Mouse (Mus musculus) neural tube, embryonic 13.5 days (tissue): Measurements from ENCODE around the gene Mag. TPM values are rescaled to one million over a fixed set of nuclear protein-coding genes. Genes with fewer than 3 reads are reported as not detected.

Source experiments
- ATAC-seq: fragments of 200-750 bp; cut with Nextera tagmentation; 2 replicates; pipeline ENCODE4 v1.8.0; 2017; ENCODE audit warnings: low read depth, mild to moderate bottlenecking, moderate TSS enrichment, moderate library complexity
- H3K27ac ChIP-seq: fragments of 300-500 bp; sonication (generic); replicated peaks from 2 replicates; pipeline ENCODE4 v1.5.1; 2015; ENCODE audit warnings: moderate library complexity, mild to moderate bottlenecking, inconsistent platforms
- H3K27me3 ChIP-seq: fragments of 300-500 bp; sonication (generic); 2 replicates; pipeline ENCODE4 v1.6.1; 2015; ENCODE audit warnings: mild to moderate bottlenecking, inconsistent platforms
- H3K36me3 ChIP-seq: fragments of 300-500 bp; sonication (generic); 2 replicates; pipeline ENCODE4 v1.6.1; 2015; ENCODE audit warnings: mild to moderate bottlenecking, inconsistent platforms
- H3K4me1 ChIP-seq: fragments of 300-500 bp; sonication (generic); replicated peaks from 2 replicates; pipeline ENCODE4 v1.6.1; 2015; ENCODE audit warnings: inconsistent platforms
- H3K4me2 ChIP-seq: fragments of 300-500 bp; sonication (generic); 2 replicates; pipeline ENCODE4 v1.6.1; 2015; ENCODE audit warnings: inconsistent platforms, mild to moderate bottlenecking, moderate library complexity
- H3K4me3 ChIP-seq: fragments of 300-500 bp; sonication (generic); 2 replicates; pipeline ENCODE4 v1.5.1; 2015; ENCODE audit warnings: mild to moderate bottlenecking, inconsistent platforms
- H3K9ac ChIP-seq: fragments of 300-500 bp; sonication (generic); 2 replicates; pipeline ENCODE4 v1.6.1; 2015; ENCODE audit warnings: moderate library complexity, mild to moderate bottlenecking, inconsistent platforms
- H3K9me3 ChIP-seq: fragments of 300-500 bp; sonication (generic); 2 replicates; pipeline ENCODE4 v1.6.1; 2016; ENCODE audit warnings: inconsistent platforms
- WGBS: fragments of 180-500 bp; shearing (Covaris S2); methylation state at CpG from one replicate; pipeline ENCODE4 v1.1.7; 2015; 5-methylcytosine and 5-hydroxymethylcytosine counted together
- polyA plus RNA-seq: library from polyadenylated mRNA; unstranded; fragments of >200 nt; fragmentation: Nextera tagmentation; extraction: Ambion mirVana; gene quantifications from 2 replicates; pipeline ENCODE4 v1.2.1, GENCODE M21; 2015

Mag gene
- 2.6 and 3.1 TPM in 2 replicates for polyA plus RNA-seq

- H3K4me1 ChIP-seq = no peaks in the 10 kb centered on the region
- ATAC-seq = no peak
- no peaks in the 10 kb centered on the region for H3K27me3 ChIP-seq
- no peaks in the 10 kb centered on the region for H3K36me3 ChIP-seq
- WGBS = 80% methylated on average over 8 of the region's 8 CpGs
- H3K27ac ChIP-seq = no peak within 1 kb of the TSS
- no peak within 1 kb of the TSS for H3K4me2 ChIP-seq
- H3K4me3 ChIP-seq = no peak within 1 kb of the TSS
- no peak within 1 kb of the TSS for H3K9ac ChIP-seq
- H3K9me3 ChIP-seq = no peaks in the 10 kb centered on the region
These were observed at the start of gene Mag for GRCm38 (mm10) chr7:30914732-30915131. Gene Mag (minus strand): TSS chr7:30914873.

- Histone ChIP-seq H3K36me3 (peaks cover 3% of the 10 kb centered on the region; the same call in 1 of the 2 replicates), H3K9ac (no peak overlapping the region), H3K27me3 (no peaks in the 10 kb centered on the region), H3K4me2 (no peak overlapping the region), H3K4me3 (no peak overlapping the region), H3K27ac (no peak overlapping the region), H3K4me1 (peaks cover 5% of the 10 kb centered on the region; the same call in 1 of the 2 replicates), H3K9me3 (no peaks in the 10 kb centered on the region)
- WGBS = 88% methylated on average over 7 of the region's 7 CpGs
- ATAC-seq = no peak
These were observed 49.7 kb upstream of the Mag start for GRCm38 (mm10) chr7:30964366-30964765.

- H3K4me2 ChIP-seq = no peak overlapping the region
- H3K4me1 ChIP-seq = peaks cover 20% of the 10 kb centered on the region
- H3K9ac ChIP-seq = no peak overlapping the region
- H3K4me3 ChIP-seq = no peak overlapping the region
- 92% methylated on average over 5 of the region's 5 CpGs for WGBS
- ATAC-seq = no peak
- H3K9me3 ChIP-seq = no peaks in the 10 kb centered on the region
- H3K27me3 ChIP-seq = no peaks in the 10 kb centered on the region
- H3K36me3 ChIP-seq = peaks cover 15% of the 10 kb centered on the region
- H3K27ac ChIP-seq = no peak overlapping the region
These were observed 48.2 kb upstream of the Mag start for GRCm38 (mm10) chr7:30962862-30963261.

GRCm38 (mm10) chr7:30959786-30960349 is 45.2 kb upstream of the Mag start:
- Histone ChIP-seq H3K27ac (no peak overlapping the region), H3K4me1 (peaks cover 31% of the 10 kb centered on the region), H3K4me3 (no peak overlapping the region), H3K4me2 (no peak overlapping the region), H3K36me3 (peaks cover 18% of the 10 kb centered on the region), H3K9me3 (no peaks in the 10 kb centered on the region), H3K27me3 (no peaks in the 10 kb centered on the region), H3K9ac (no peak overlapping the region)
- 82% methylated on average over 6 of the region's 6 CpGs for WGBS
- no peak for ATAC-seq

GRCm38 (mm10) chr7:30958866-30959487 is 44.3 kb upstream of the Mag start:
- H3K27me3 ChIP-seq = no peaks in the 10 kb centered on the region
- H3K4me3 ChIP-seq = no peak overlapping the region
- no peak overlapping the region for H3K27ac ChIP-seq
- peaks cover 34% of the 10 kb centered on the region for H3K4me1 ChIP-seq
- H3K36me3 ChIP-seq = peaks cover 27% of the 10 kb centered on the region
- no peak for ATAC-seq
- WGBS = 95% methylated on average over 9 of the region's 9 CpGs
- H3K9ac ChIP-seq = no peak overlapping the region
- H3K4me2 ChIP-seq = peak overlapping the region; percentile 94
- H3K9me3 ChIP-seq = no peaks in the 10 kb centered on the region

GRCm38 (mm10) chr7:30958109-30958865 is 43.6 kb upstream of the Mag start:
- Histone ChIP-seq H3K27ac (peak overlapping the region; percentile 99), H3K9ac (peak overlapping the region; percentile 100), H3K9me3 (no peaks in the 10 kb centered on the region), H3K4me1 (peaks cover 36% of the 10 kb centered on the region), H3K4me3 (peak overlapping the region; percentile 94), H3K4me2 (peak overlapping the region; percentile 94), H3K27me3 (no peaks in the 10 kb centered on the region), H3K36me3 (peaks cover 34% of the 10 kb centered on the region)
- no peak for ATAC-seq
- WGBS = 70% methylated on average over 28 of the region's 28 CpGs

GRCm38 (mm10) chr7:30957367-30957783 is 42.7 kb upstream of the Mag start:
- Histone ChIP-seq H3K4me3 (peak overlapping the region; percentile 94), H3K9ac (peak overlapping the region; percentile 100), H3K27ac (peak overlapping the region; percentile 99), H3K9me3 (no peaks in the 10 kb centered on the region), H3K36me3 (peaks cover 43% of the 10 kb centered on the region), H3K27me3 (no peaks in the 10 kb centered on the region), H3K4me1 (peaks cover 42% of the 10 kb centered on the region), H3K4me2 (peak overlapping the region; percentile 94)
- WGBS = under 1% methylated on average over 43 of the region's 43 CpGs
- peak; percentile 54 for ATAC-seq

GRCm38 (mm10) chr7:30956756-30957366 is 42.2 kb upstream of the Mag start, which contains the start of gene Usf2:
Gene Usf2 (minus strand): TSS chr7:30956803.
- Histone ChIP-seq H3K27me3 (no peaks in the 10 kb centered on the region), H3K4me2 (peak within 1 kb of the TSS; percentile 94), H3K9ac (peak within 1 kb of the TSS; percentile 100), H3K4me1 (peaks cover 47% of the 10 kb centered on the region), H3K4me3 (peak within 1 kb of the TSS; percentile 94), H3K36me3 (peaks cover 48% of the 10 kb centered on the region), H3K27ac (peak within 1 kb of the TSS; percentile 99), H3K9me3 (no peaks in the 10 kb centered on the region)
- under 1% methylated on average over 44 of the region's 82 CpGs for WGBS
- ATAC-seq = peak; percentile 44

- Histone ChIP-seq H3K4me2 (peak overlapping the region; percentile 94), H3K4me3 (peak overlapping the region; percentile 94), H3K4me1 (peaks cover 47% of the 10 kb centered on the region), H3K9ac (peak overlapping the region; percentile 100), H3K27me3 (no peaks in the 10 kb centered on the region), H3K36me3 (peaks cover 53% of the 10 kb centered on the region), H3K27ac (peak overlapping the region; percentile 99), H3K9me3 (no peaks in the 10 kb centered on the region)
- 1% methylated on average over 32 of the region's 49 CpGs for whole genome bisulfite sequencing
- ATAC-seq = peak; percentile 58
These were observed 41.7 kb upstream of the Mag start for GRCm38 (mm10) chr7:30956357-30956751.

GRCm38 (mm10) chr7:30955584-30956356 is 41.1 kb upstream of the Mag start:
- Histone ChIP-seq H3K4me1 (peaks cover 47% of the 10 kb centered on the region), H3K36me3 (peaks cover 59% of the 10 kb centered on the region), H3K27me3 (no peaks in the 10 kb centered on the region), H3K9ac (peak overlapping the region; percentile 100), H3K4me2 (peak overlapping the region; percentile 94), H3K9me3 (no peaks in the 10 kb centered on the region), H3K27ac (peak overlapping the region; percentile 99), H3K4me3 (peak overlapping the region; percentile 94)
- peak; percentile 73 for ATAC-seq
- under 1% methylated on average over 58 of the region's 64 CpGs for WGBS

- H3K27ac ChIP-seq = no peak overlapping the region
- no peaks in the 10 kb centered on the region for H3K9me3 ChIP-seq
- H3K4me1 ChIP-seq = peaks cover 47% of the 10 kb centered on the region
- H3K36me3 ChIP-seq = peaks cover 66% of the 10 kb centered on the region
- ATAC-seq = no peak
- H3K9ac ChIP-seq = peak overlapping the region; percentile 100
- H3K4me2 ChIP-seq = peak overlapping the region; percentile 94
- WGBS = 75% methylated on average over 12 of the region's 12 CpGs
- no peaks in the 10 kb centered on the region for H3K27me3 ChIP-seq
- H3K4me3 ChIP-seq = peak overlapping the region; percentile 94
These were observed 40.4 kb upstream of the Mag start for GRCm38 (mm10) chr7:30954971-30955520.
